Mouse (Mus musculus) heart, adult 8-10 months (tissue): ENCODE measurements around the gene Ints1. TPM values are rescaled to one million over a fixed set of nuclear protein-coding genes. Genes with fewer than 3 reads are reported as not detected.

Source experiments
- DNase-seq: peaks from one replicate; pipeline ENCODE4 v3.0.0; 2022; ENCODE audit warnings: low spot score
- total RNA-seq, 4 experiments: library from RNA; stranded (reverse); gene quantifications; 2 replicates each; pipeline ENCODE4 v1.2.4; 2022

Ints1 gene
- 10 to 100 TPM; 39.2 to 43.9 (median 40.1) TPM for total RNA-seq

GRCm38 (mm10) chr5:139775216-139775926 is at the start of gene Ints1:
Gene Ints1 (minus strand): TSS chr5:139775674.
- peak; percentile 95 for DNase-seq

- no peak for DNase-seq
These were observed 49.1 kb upstream of the Ints1 start for GRCm38 (mm10) chr5:139824531-139824930.

- DNase-seq: no peak
These were observed 46.3 kb upstream of the Ints1 start for GRCm38 (mm10) chr5:139821466-139822459.

- DNase-seq: no peak
These were observed 44.2 kb upstream of the Ints1 start, which contains the start of gene Tmem184a for GRCm38 (mm10) chr5:139819538-139820181. Gene Tmem184a (minus strand): TSS chr5:139819917.

- no peak for DNase-seq
These were observed 43.3 kb upstream of the Ints1 start for GRCm38 (mm10) chr5:139818801-139819200.

GRCm38 (mm10) chr5:139818056-139818455 is 42.6 kb upstream of the Ints1 start:
- DNase-seq: no peak

- DNase-seq: no peak
These were observed 41.8 kb upstream of the Ints1 start for GRCm38 (mm10) chr5:139817292-139817691.

GRCm38 (mm10) chr5:139816445-139816844 is 41.0 kb upstream of the Ints1 start:
- no peak for DNase-seq

- DNase-seq: no peak
These were observed 40.5 kb upstream of the Ints1 start for GRCm38 (mm10) chr5:139815964-139816363.

GRCm38 (mm10) chr5:139813963-139814381 is 38.5 kb upstream of the Ints1 start:
- no peak for DNase-seq

GRCm38 (mm10) chr5:139813126-139813490 is 37.6 kb upstream of the Ints1 start:
- no peak for DNase-seq

- no peak for DNase-seq
These were observed 37.1 kb upstream of the Ints1 start for GRCm38 (mm10) chr5:139812398-139813125.

- no peak for DNase-seq
These were observed 36.4 kb upstream of the Ints1 start for GRCm38 (mm10) chr5:139811677-139812397.

- DNase-seq: no peak
These were observed 33.9 kb upstream of the Ints1 start for GRCm38 (mm10) chr5:139809397-139809796.

- no peak for DNase-seq
These were observed 30.4 kb upstream of the Ints1 start for GRCm38 (mm10) chr5:139805924-139806323.

GRCm38 (mm10) chr5:139804573-139805111 is 29.2 kb upstream of the Ints1 start:
- no peak for DNase-seq

- DNase-seq: no peak
These were observed 28.7 kb upstream of the Ints1 start for GRCm38 (mm10) chr5:139804107-139804551.

- no peak for DNase-seq
These were observed 28.2 kb upstream of the Ints1 start for GRCm38 (mm10) chr5:139803601-139804102.

GRCm38 (mm10) chr5:139803165-139803564 is 27.7 kb upstream of the Ints1 start:
- no peak for DNase-seq

GRCm38 (mm10) chr5:139801880-139802279 is 26.4 kb upstream of the Ints1 start:
- DNase-seq: no peak
